Mouse (Mus musculus): ENCODE measurements around the gene Fbln2.

Gene Fbln2

GRCm38 (mm10) chr6:91228980-91229379, 16.7 kb downstream of the Fbln2 start:
- DNase-seq (ENCODE audit: low spot score in 2 of 2) = peak in 1 of 2 experiments; percentile 29

GRCm38 (mm10) chr6:91231000-91231399, 18.7 kb downstream of the Fbln2 start:
- DNase-seq (ENCODE audit: low spot score in 2 of 2) = no peak

GRCm38 (mm10) chr6:91231523-91231922, 19.3 kb downstream of the Fbln2 start:
- DNase-seq (ENCODE audit: low spot score in 2 of 2) = no peak

- DNase-seq (ENCODE audit: low spot score in 2 of 2) = no peak
These were observed 20.8 kb downstream of the Fbln2 start for GRCm38 (mm10) chr6:91233011-91233410.

GRCm38 (mm10) chr6:91233424-91234015, 21.3 kb downstream of the Fbln2 start:
- DNase-seq (ENCODE audit: low spot score in 2 of 2) = no peak

- no peak for DNase-seq (ENCODE audit: low spot score in 2 of 2)
These were observed 23.8 kb downstream of the Fbln2 start for GRCm38 (mm10) chr6:91236006-91236405.

- DNase-seq (ENCODE audit: low spot score in 2 of 2) = no peak
These were observed 24.2 kb downstream of the Fbln2 start for GRCm38 (mm10) chr6:91236429-91236828.

- no peak for DNase-seq (ENCODE audit: low spot score in 2 of 2)
These were observed 25.0 kb downstream of the Fbln2 start for GRCm38 (mm10) chr6:91237273-91237672.

- DNase-seq (ENCODE audit: low spot score in 2 of 2) = no peak
These were observed 28.3 kb downstream of the Fbln2 start for GRCm38 (mm10) chr6:91240537-91240936.

- DNase-seq (ENCODE audit: low spot score in 2 of 2) = no peak
These were observed 28.7 kb downstream of the Fbln2 start for GRCm38 (mm10) chr6:91240964-91241363.

- DNase-seq (ENCODE audit: low spot score in 2 of 2) = no peak
These were observed 31.1 kb downstream of the Fbln2 start for GRCm38 (mm10) chr6:91243395-91243794.

- no peak for DNase-seq (ENCODE audit: low spot score in 2 of 2)
These were observed 32.1 kb downstream of the Fbln2 start for GRCm38 (mm10) chr6:91244331-91244730.

GRCm38 (mm10) chr6:91245331-91245730, 33.1 kb downstream of the Fbln2 start:
- DNase-seq (ENCODE audit: low spot score in 2 of 2) = no peak

- no peak for DNase-seq (ENCODE audit: low spot score in 2 of 2)
These were observed 35.1 kb downstream of the Fbln2 start for GRCm38 (mm10) chr6:91247343-91247742.

GRCm38 (mm10) chr6:91248627-91249026, 36.4 kb downstream of the Fbln2 start:
- peak in 1 of 2 experiments; percentile 40 for DNase-seq (ENCODE audit: low spot score in 2 of 2)

- no peak for DNase-seq (ENCODE audit: low spot score in 2 of 2)
These were observed 37.5 kb downstream of the Fbln2 start for GRCm38 (mm10) chr6:91249797-91250196.

- DNase-seq (ENCODE audit: low spot score in 2 of 2) = no peak
These were observed 47.3 kb downstream of the Fbln2 start for GRCm38 (mm10) chr6:91259440-91260120.

- DNase-seq (ENCODE audit: low spot score in 2 of 2) = no peak
These were observed 48.2 kb downstream of the Fbln2 start for GRCm38 (mm10) chr6:91260347-91260986.

- no peak for DNase-seq (ENCODE audit: low spot score in 2 of 2)
These were observed 48.7 kb downstream of the Fbln2 start for GRCm38 (mm10) chr6:91260987-91261367.

GRCm38 (mm10) chr6:91265616-91266015, 53.4 kb downstream of the Fbln2 start:
- no peak for DNase-seq (ENCODE audit: low spot score in 2 of 2)

GRCm38 (mm10) chr6:91266647-91267046, 54.4 kb downstream of the Fbln2 start:
- DNase-seq (ENCODE audit: low spot score in 2 of 2) = no peak

GRCm38 (mm10) chr6:91268318-91268717, 56.1 kb downstream of the Fbln2 start:
- DNase-seq (ENCODE audit: low spot score in 2 of 2) = no peak

GRCm38 (mm10) chr6:91277549-91277948, 65.3 kb downstream of the Fbln2 start:
- DNase-seq (ENCODE audit: low spot score in 2 of 2) = peak; percentile 32 to 34
